Mouse (Mus musculus): ENCODE measurements around the gene Xrcc4. TPM values are rescaled to one million over a fixed set of nuclear protein-coding genes. Genes with fewer than 3 reads are reported as not detected.

Xrcc4 gene
- polyA plus RNA-seq, 1 experiment from 2014 or later: 14.6 TPM

- WGBS: 67% methylated on average over 5 of the region's 5 CpGs
- Histone ChIP-seq H3K27me3 (no peaks in the 10 kb centered on the region), H3K27ac (no peak overlapping the region)
Measured at GRCm38 (mm10) chr13:89854139-89854538, 235.3 kb downstream of the Xrcc4 start.

GRCm38 (mm10) chr13:89850746-89851145 is 238.7 kb downstream of the Xrcc4 start:
- Histone ChIP-seq H3K36me3 (no peaks in the 10 kb centered on the region), H3K4me3 (replicated peaks) (no peak overlapping the region), H3K27me3 (no peaks in the 10 kb centered on the region), H3K9me3 (replicated peaks) (no peaks in the 10 kb centered on the region), H3K4me1 (no peaks in the 10 kb centered on the region), H3K27ac (no peak overlapping the region), H3K4me2 (no peak overlapping the region), H3K9ac (no peak overlapping the region)
- WGBS: 88% methylated on average over 2 of the region's 2 CpGs
- no peak for ATAC-seq (replicated peaks; ENCODE audit: low FRiP score)

More at GRCm38 (mm10) chr13:89854139-89854538, 235.3 kb downstream of the Xrcc4 start:
- ATAC-seq (replicated peaks; ENCODE audit: low FRiP score): no peak
- Histone ChIP-seq H3K4me1 (no peaks in the 10 kb centered on the region), H3K4me3 (replicated peaks) (no peak overlapping the region), H3K36me3 (no peaks in the 10 kb centered on the region), H3K9me3 (replicated peaks) (no peaks in the 10 kb centered on the region), H3K4me2 (no peak overlapping the region), H3K9ac (no peak overlapping the region)

GRCm38 (mm10) chr13:89849955-89850354 is 239.5 kb downstream of the Xrcc4 start:
- Histone ChIP-seq H3K36me3 (no peaks in the 10 kb centered on the region), H3K27me3 (no peaks in the 10 kb centered on the region), H3K9ac (no peak overlapping the region), H3K4me3 (replicated peaks) (no peak overlapping the region), H3K4me2 (no peak overlapping the region), H3K27ac (no peak overlapping the region), H3K4me1 (no peaks in the 10 kb centered on the region), H3K9me3 (replicated peaks) (no peaks in the 10 kb centered on the region)
- no peak for ATAC-seq (replicated peaks; ENCODE audit: low FRiP score)
- 94% methylated on average over 1 of the region's 1 CpGs for WGBS

GRCm38 (mm10) chr13:89838635-89839034 is 250.8 kb downstream of the Xrcc4 start:
- Histone ChIP-seq H3K36me3 (no peaks in the 10 kb centered on the region), H3K27me3 (no peaks in the 10 kb centered on the region), H3K4me3 (replicated peaks) (no peak overlapping the region), H3K27ac (no peak overlapping the region), H3K4me2 (no peak overlapping the region), H3K9ac (no peak overlapping the region), H3K4me1 (no peaks in the 10 kb centered on the region), H3K9me3 (replicated peaks) (no peaks in the 10 kb centered on the region)
- 85% methylated on average over 3 of the region's 3 CpGs for WGBS
- ATAC-seq (replicated peaks; ENCODE audit: low FRiP score): no peak

- H3K36me3 ChIP-seq: no peaks in the 10 kb centered on the region
- no peak overlapping the region for H3K4me2 ChIP-seq
- no peak overlapping the region for H3K4me3 ChIP-seq (replicated peaks)
- H3K9me3 ChIP-seq (replicated peaks): no peaks in the 10 kb centered on the region
- WGBS: 83% methylated on average over 3 of the region's 3 CpGs
- no peak for ATAC-seq (replicated peaks; ENCODE audit: low FRiP score)
- no peak overlapping the region for H3K27ac ChIP-seq
- no peaks in the 10 kb centered on the region for H3K4me1 ChIP-seq
- no peak overlapping the region for H3K9ac ChIP-seq
- no peaks in the 10 kb centered on the region for H3K27me3 ChIP-seq
Measured at GRCm38 (mm10) chr13:89834485-89834884, 254.9 kb downstream of the Xrcc4 start.

GRCm38 (mm10) chr13:89833053-89833670 is 256.2 kb downstream of the Xrcc4 start:
- Histone ChIP-seq H3K4me3 (replicated peaks) (no peak overlapping the region), H3K4me1 (no peaks in the 10 kb centered on the region), H3K27ac (no peak overlapping the region), H3K9ac (no peak overlapping the region), H3K36me3 (no peaks in the 10 kb centered on the region), H3K27me3 (no peaks in the 10 kb centered on the region), H3K9me3 (replicated peaks) (no peaks in the 10 kb centered on the region), H3K4me2 (no peak overlapping the region)
- WGBS: 60% methylated on average over 2 of the region's 2 CpGs
- ATAC-seq (replicated peaks; ENCODE audit: low FRiP score): no peak

GRCm38 (mm10) chr13:89828429-89828970 is 260.9 kb downstream of the Xrcc4 start:
- no peaks in the 10 kb centered on the region for H3K4me1 ChIP-seq
- 65% methylated on average over 3 of the region's 3 CpGs for WGBS
- H3K9me3 ChIP-seq (replicated peaks): no peaks in the 10 kb centered on the region
- H3K27ac ChIP-seq: no peak overlapping the region
- no peaks in the 10 kb centered on the region for H3K36me3 ChIP-seq
- no peaks in the 10 kb centered on the region for H3K27me3 ChIP-seq
- H3K9ac ChIP-seq: no peak overlapping the region
- ATAC-seq (replicated peaks; ENCODE audit: low FRiP score): no peak
- H3K4me3 ChIP-seq (replicated peaks): no peak overlapping the region
- H3K4me2 ChIP-seq: no peak overlapping the region

GRCm38 (mm10) chr13:89827838-89828237 is 261.6 kb downstream of the Xrcc4 start:
- WGBS: 71% methylated on average over 2 of the region's 2 CpGs
- no peaks in the 10 kb centered on the region for H3K9me3 ChIP-seq (replicated peaks)
- H3K9ac ChIP-seq: no peak overlapping the region
- no peaks in the 10 kb centered on the region for H3K27me3 ChIP-seq
- no peak overlapping the region for H3K4me2 ChIP-seq
- no peak overlapping the region for H3K4me3 ChIP-seq (replicated peaks)
- no peaks in the 10 kb centered on the region for H3K4me1 ChIP-seq
- no peak for ATAC-seq (replicated peaks; ENCODE audit: low FRiP score)
- H3K27ac ChIP-seq: no peak overlapping the region
- no peaks in the 10 kb centered on the region for H3K36me3 ChIP-seq

- Histone ChIP-seq H3K9me3 (replicated peaks) (no peaks in the 10 kb centered on the region), H3K9ac (no peak overlapping the region), H3K36me3 (no peaks in the 10 kb centered on the region), H3K27ac (no peak overlapping the region), H3K4me2 (no peak overlapping the region), H3K4me3 (replicated peaks) (no peak overlapping the region), H3K4me1 (no peaks in the 10 kb centered on the region), H3K27me3 (no peaks in the 10 kb centered on the region)
- WGBS: 83% methylated on average over 2 of the region's 2 CpGs
- ATAC-seq (replicated peaks; ENCODE audit: low FRiP score): no peak
Measured at GRCm38 (mm10) chr13:89814543-89814942, 274.9 kb downstream of the Xrcc4 start.

GRCm38 (mm10) chr13:89812169-89812568 is 277.2 kb downstream of the Xrcc4 start:
- Histone ChIP-seq H3K27me3 (no peaks in the 10 kb centered on the region), H3K4me1 (no peaks in the 10 kb centered on the region), H3K36me3 (no peaks in the 10 kb centered on the region), H3K9ac (no peak overlapping the region), H3K4me3 (replicated peaks) (no peak overlapping the region), H3K4me2 (no peak overlapping the region), H3K27ac (no peak overlapping the region), H3K9me3 (replicated peaks) (no peaks in the 10 kb centered on the region)
- no peak for ATAC-seq (replicated peaks; ENCODE audit: low FRiP score)
- WGBS: 92% methylated on average over 2 of the region's 2 CpGs

- Histone ChIP-seq H3K27me3 (no peaks in the 10 kb centered on the region), H3K4me1 (no peaks in the 10 kb centered on the region), H3K4me3 (replicated peaks) (no peak overlapping the region), H3K27ac (no peak overlapping the region), H3K36me3 (no peaks in the 10 kb centered on the region), H3K9ac (no peak overlapping the region), H3K9me3 (replicated peaks) (no peaks in the 10 kb centered on the region), H3K4me2 (no peak overlapping the region)
- ATAC-seq (replicated peaks; ENCODE audit: low FRiP score): no peak
Measured at GRCm38 (mm10) chr13:89809024-89809423, 280.4 kb downstream of the Xrcc4 start.

GRCm38 (mm10) chr13:89801901-89802300 is 287.5 kb downstream of the Xrcc4 start:
- H3K9me3 ChIP-seq (replicated peaks): no peaks in the 10 kb centered on the region
- ATAC-seq (replicated peaks; ENCODE audit: low FRiP score): no peak
- H3K27ac ChIP-seq: no peak overlapping the region
- H3K27me3 ChIP-seq: no peaks in the 10 kb centered on the region
- no peaks in the 10 kb centered on the region for H3K36me3 ChIP-seq
- H3K4me3 ChIP-seq (replicated peaks): no peak overlapping the region
- no peak overlapping the region for H3K4me2 ChIP-seq
- no peak overlapping the region for H3K9ac ChIP-seq
- no peaks in the 10 kb centered on the region for H3K4me1 ChIP-seq
- WGBS: 77% methylated on average over 2 of the region's 2 CpGs

- no peak overlapping the region for H3K4me3 ChIP-seq (replicated peaks)
- H3K4me1 ChIP-seq: no peaks in the 10 kb centered on the region
- no peak overlapping the region for H3K27ac ChIP-seq
- H3K36me3 ChIP-seq: no peaks in the 10 kb centered on the region
- H3K9ac ChIP-seq: no peak overlapping the region
- 35% methylated on average over 3 of the region's 3 CpGs for WGBS
- no peaks in the 10 kb centered on the region for H3K9me3 ChIP-seq (replicated peaks)
- no peak overlapping the region for H3K4me2 ChIP-seq
- no peak for ATAC-seq (replicated peaks; ENCODE audit: low FRiP score)
- H3K27me3 ChIP-seq: no peaks in the 10 kb centered on the region
Measured at GRCm38 (mm10) chr13:89797721-89798120, 291.7 kb downstream of the Xrcc4 start.

Measured in kidney, embryonic 15.5 days (tissue).